Mouse (Mus musculus) left cerebral cortex, adult 18-20 months (tissue): ENCODE results near the gene 1700018G05Rik. TPM values are rescaled to one million over a fixed set of nuclear protein-coding genes. Genes with fewer than 3 reads are reported as not detected.
"Not testable (repeated sequence)": the region's sequence is repeated elsewhere in the genome, so short reads cannot be mapped to it uniquely, and the experiment has no call there.

ENCODE experiments used
- DNase-seq, 2 experiments: peaks; one replicate each; pipeline ENCODE4 v3.0.0; 2021 to 2022; ENCODE audit warnings: low spot score in 2 of 2, mixed read lengths in 1 of 2
- long read RNA-seq, 2 experiments: library from polyadenylated mRNA; stranded (forward); transcript quantifications; one replicate each; pipeline ENCODE4 v2.0.0; 2021
- total RNA-seq, 2 experiments: library from RNA; stranded (reverse); gene quantifications; 2 replicates each; pipeline ENCODE4 v1.2.3; 2021

Gene 1700018G05Rik
- total RNA-seq, result not detected
- long read RNA-seq, experiment 1, partial matches to known transcripts, result 0 of 2 reads
- long read RNA-seq, experiment 1, other reads (novel, unspliced or antisense), result 2 of 2 reads
- long read RNA-seq, experiment 2, result 0 reads

DNA sequence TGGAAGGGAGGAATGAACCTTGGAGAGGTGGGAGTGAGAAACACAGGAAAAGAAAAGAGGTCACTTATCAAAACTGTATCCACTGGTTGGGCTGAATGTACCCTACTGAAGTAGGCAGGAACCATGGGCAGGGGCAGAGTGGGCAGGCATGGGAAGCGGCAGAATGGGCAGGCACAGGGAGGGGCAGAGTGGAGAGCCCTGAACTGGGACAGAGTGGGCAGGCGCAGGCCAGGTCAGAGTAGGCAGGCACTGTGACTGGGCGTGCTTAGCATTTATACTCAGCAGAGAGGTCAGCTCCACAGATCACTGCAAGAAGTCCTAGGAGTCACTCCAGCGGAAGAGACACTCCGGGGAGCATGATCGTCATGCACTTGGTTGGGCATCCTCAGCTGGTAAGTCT, at the start of gene 1700018G05Rik:
TSS of gene 1700018G05Rik (plus strand) at position 301 of the 400 bp plus-strand sequence.
- DNase-seq, result not testable (repeated sequence)

DNA sequence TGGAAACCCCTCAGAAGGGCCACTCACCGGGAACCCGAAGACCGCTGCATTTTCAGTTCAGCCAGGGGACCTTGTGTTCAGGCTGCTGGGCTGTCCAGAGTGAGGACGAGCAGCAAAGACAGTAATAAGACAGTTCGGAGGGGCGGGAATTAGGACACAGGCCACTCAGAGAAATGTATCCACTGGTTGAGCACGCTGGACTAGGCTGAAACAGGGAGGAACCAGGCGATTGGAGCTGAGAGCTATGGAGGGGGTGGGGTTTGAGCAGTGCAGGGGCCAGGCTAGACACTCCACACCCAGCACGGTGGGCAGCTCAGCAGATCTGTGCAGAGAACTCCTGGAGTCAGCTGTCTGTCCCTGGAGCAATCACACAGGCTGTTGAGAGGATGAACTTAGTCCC, 19.6 kb upstream of the 1700018G05Rik start, which contains the start of the genes Dmrtc1a and 1700011M02Rik:
TSS of gene Dmrtc1a (minus strand) at position 101 of the 400 bp plus-strand sequence.
TSS of gene 1700011M02Rik (plus strand) at position 319 of the 400 bp plus-strand sequence.
- not testable (repeated sequence) for DNase-seq

DNA sequence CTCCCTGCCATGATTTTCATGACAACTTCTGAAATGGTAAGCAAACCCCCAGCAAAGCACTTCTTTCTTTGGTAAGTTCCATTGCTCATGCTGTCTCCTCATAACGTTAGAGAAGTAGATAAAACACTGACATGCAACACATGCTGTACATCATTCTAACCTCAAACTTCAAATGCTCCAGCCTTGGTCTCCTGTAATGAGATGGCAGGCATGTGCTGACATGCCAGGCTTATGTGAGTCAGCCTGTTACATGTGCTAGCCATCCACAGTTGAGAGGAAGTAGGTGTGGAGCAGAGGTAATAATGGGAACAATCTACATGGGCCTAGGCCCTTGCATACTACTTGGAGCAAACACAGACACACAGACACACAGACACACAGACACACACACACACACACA, 13.3 kb upstream of the 1700018G05Rik start:
- DNase-seq, result not testable (repeated sequence)

DNA sequence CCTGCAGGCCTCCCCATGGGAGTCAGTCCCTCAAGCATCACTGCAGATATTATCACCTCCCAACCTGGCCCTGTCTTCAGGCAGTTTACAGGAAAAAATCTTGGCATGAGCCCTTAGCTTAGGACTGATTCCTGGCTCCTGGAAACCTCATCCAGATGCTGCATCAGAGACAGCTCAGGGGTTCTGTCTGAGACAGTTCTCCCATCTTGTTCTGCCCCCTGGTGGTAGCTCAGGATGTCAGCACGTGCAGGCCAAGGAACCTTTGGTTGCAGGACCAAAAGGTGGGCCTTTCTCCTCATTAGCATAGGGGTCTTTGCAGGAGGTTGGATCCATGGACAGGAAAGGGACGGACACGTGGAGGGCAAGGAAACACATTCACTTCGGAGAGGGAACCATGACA, 1.5 kb upstream of the 1700018G05Rik start:
- peak; percentile 28 to 44 for DNase-seq

DNA sequence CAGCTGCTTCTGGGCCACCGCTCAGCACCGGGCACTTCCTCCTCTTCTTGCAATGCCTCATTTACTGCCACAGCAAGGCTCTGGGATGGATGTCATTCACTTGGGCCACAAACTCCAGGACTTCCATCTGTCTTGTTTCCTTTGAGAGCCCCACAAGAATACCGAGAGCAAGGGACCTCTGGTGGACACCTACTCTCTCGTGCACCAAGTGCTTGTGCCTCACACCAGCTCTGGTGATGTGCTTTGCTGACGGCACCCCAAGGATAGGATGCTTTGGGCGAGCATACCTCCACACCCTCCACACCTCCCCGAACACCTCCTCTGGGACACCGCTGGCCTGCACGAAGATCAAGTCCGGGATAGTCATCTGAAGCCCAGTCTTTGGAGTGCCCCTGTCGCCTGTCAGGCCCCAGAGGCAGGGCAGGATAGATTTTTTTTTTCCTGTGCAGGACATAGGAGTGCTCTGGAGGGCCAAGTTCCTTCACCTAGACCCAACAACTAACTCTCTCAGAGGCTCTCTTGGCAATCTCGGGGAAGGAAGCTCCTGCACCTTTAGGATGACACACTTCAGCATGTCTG, 4.9 kb downstream of the 1700018G05Rik start:
- peak in 1 of 2 experiments; percentile 2 for DNase-seq

DNA sequence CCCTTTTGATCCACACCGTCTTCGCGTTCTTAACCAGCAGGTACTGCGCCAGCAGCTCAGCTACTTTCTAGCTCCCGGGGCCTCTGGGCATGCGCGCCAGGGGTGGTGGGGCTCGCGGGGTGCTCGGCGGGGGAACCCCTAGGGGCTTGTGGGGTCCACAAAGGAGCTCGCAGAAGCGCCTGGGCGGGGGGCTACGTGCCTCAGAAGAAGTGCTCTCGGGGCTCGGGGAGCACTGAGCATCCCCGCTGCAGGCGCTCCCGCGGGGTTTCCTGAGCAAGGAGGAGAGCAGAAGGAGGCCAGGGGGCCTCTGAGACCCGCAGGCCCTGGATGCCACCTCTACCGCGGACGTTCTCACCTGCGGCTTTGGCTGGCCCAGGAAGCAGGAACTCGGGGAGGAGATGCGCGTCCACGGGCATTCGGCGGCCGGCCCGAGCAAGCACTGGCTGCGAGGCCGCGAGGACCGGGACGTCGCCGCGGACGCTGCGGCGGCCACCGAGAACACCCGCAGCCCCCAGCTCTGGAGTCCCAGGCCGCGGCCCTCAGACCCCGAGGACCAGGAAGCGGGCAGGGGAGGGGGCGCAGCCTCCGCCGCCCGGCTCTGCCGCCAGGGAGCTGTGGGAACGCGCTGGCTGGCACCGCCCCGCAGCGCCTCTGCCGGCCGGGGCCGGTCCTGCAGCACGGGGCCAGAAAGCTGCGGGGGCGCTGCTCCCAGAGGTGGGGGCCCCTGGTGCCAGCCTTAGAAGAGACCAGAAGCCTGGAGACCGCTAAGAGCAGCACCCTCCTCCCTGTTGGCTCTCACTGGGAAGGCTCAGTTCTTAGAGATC, 5.6 kb downstream of the 1700018G05Rik start:
- peak; percentile 64 to 67 for DNase-seq

DNA sequence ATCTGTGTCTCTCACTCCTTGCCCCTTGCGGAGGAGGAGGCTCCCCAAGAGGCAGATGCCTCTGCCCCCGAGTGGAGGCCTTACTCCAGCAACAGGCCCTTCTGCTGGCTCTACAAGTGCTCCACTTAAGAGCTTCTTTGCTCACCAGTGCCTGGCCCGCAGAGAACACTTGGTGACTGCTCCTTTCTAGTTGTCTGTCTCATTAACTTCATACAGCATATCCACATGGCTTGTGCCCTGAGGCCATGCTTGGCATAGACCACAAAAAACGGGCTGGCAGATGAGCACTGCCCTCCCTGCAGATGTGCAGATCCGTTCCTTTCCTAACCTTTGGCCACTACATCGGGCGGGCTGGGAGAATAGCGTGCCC, 6.2 kb downstream of the 1700018G05Rik start:
- DNase-seq, result no peak

DNA sequence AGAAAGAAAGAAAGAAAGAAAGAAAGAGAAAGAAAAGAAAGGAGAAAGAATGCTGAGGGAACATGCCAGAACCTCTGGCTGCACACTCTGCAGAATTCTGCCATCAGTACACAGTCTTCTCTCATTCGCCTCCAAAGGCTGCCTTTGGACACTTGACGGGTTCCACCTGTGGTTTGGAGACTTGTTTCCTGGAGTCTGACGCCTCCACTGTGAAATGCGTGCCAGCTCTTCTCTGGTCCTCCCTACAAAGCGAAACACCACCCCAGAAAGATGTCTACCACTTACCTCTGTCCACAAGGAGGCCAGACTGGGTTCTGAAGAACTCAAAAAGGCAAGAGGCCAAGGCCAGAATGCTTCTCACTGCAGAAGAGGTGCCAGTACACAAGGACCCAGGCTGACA, 8.6 kb downstream of the 1700018G05Rik start:
- DNase-seq, result no peak

DNA sequence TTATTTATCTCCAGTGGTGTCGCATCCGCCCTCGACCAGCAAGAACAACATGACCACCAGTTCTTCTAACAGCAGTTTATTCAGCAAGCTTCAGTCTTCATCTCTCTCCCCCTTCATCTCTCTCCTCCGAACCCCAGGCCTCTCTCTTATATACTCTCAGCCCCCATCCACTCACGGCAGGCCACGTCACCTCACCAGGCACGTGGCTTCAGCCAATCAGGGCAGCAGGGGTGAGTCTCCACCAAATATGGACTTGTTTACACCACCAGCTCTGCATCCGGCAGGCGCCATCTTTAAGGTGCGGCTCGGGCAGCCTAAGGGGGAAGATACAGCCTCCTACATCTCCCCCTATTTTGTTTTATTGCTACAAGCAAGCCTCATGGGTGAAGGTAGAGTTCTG, 22.0 kb downstream of the 1700018G05Rik start:
- DNase-seq, result peak in 1 of 2 experiments; percentile 4

DNA sequence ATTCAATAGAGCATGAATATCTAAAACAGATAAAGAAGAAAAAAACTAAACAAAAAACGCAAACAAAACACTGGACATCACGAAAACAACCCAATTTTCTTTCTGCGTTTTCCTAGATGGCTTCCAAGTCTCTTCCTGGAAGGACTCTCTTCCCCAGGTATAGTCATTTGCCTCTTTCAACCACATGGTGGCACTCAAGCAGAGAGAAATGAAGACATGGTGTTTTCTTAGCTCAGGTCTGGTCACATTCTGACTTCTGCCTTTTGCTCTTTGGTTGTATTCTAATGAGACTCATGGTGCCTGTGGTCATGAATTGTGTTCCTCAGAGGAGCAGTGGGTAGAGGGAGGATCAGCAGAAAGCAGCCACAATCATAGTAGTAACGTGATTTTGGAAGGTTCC, 30.7 kb downstream of the 1700018G05Rik start:
- DNase-seq, result peak in 1 of 2 experiments; percentile 29

DNA sequence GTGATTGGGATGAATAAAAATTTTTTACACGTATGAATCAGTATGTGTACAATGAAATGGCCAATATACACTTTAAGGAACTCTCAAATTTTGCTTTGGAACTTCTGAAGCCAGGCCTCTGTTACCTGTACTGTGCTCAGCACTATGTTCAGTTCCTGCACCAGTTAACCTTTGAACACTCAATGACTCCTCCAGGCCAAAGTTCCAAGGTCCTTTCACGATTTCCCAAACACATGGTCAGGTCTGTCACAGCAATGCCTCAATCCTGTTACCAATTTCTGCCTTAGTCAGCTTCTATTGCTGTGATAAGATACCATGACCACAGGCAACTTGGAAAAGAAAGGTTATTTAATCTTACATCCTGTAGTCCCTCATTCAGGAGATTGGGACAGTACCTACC, 32.4 kb downstream of the 1700018G05Rik start:
- no peak for DNase-seq

Other genes with a start within 250 kb of the 1700018G05Rik start
- not detected for gene Gm3880, start 241.4 kb upstream of the 1700018G05Rik start, total RNA-seq
- not detected for gene Gm9112, start 220.7 kb upstream of the 1700018G05Rik start, total RNA-seq
- not detected for gene Dmrtc1b, start 220.5 kb upstream of the 1700018G05Rik start, total RNA-seq
- gene Dmrtc1c1, start 125.4 kb upstream of the 1700018G05Rik start, total RNA-seq, result not detected
- not detected for gene Dmrtc1c2, start 73.8 kb upstream of the 1700018G05Rik start, total RNA-seq
- not detected for gene 1700031F05Rik, start 60.4 kb upstream of the 1700018G05Rik start, total RNA-seq
- gene Dmrtc1a, start 19.7 kb upstream of the 1700018G05Rik start, total RNA-seq, result 1 to 10 TPM; 6.5 to 7.9 TPM
- not detected for gene 1700011M02Rik, start 19.5 kb upstream of the 1700018G05Rik start, total RNA-seq